Mouse (Mus musculus): Measurements from ENCODE around the gene Mars2. TPM values are rescaled to one million over a fixed set of nuclear protein-coding genes. Genes with fewer than 3 reads are reported as not detected.
A peak's percentile ranks its signal among the peaks of the same experiment; 100 is the strongest.

Gene Mars2
- polyA plus RNA-seq, 1 experiment: 2.5 TPM

DNA sequence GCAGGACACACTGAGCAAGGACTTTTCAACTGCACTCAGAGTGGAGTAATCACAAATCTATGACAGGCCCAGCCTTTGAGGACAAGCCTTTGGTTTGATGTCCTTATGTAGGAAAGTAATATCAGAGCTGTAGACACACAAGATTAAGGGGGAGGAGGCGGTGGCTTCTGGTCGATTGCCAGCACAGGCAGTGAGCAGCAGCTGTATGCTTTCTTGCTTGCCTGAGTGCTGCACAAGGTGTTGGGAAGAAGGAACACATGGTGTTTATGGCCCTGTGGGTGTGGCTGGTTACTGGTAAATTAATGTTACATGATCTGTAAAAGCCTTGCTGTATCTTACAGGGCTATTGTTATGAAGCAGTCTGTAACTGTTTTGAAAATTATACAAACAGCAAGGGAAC is 19.8 kb upstream of the Mars2 start:
- 43% methylated on average over 2 of the region's 2 CpGs for WGBS
- no peaks in the 10 kb centered on the region for H3K36me3 ChIP-seq (ENCODE audit: control insufficient read depth, insufficient read depth, low read length)
- DNase-seq (ENCODE audit: low read depth in 1 of 2, low spot score in 2 of 2): no peak
- no peak overlapping the region for H3K4me3 ChIP-seq (ENCODE audit: extremely low read depth, insufficient read depth, insufficient read length)
- peaks cover 8% of the 10 kb centered on the region; the same call in 1 of the 2 replicates for H3K4me1 ChIP-seq (ENCODE audit: control insufficient read depth, insufficient read depth, insufficient read length)
- no peak overlapping the region for H3K27ac ChIP-seq (ENCODE audit: insufficient read depth, low read length)
- H3K27me3 ChIP-seq (ENCODE audit: control insufficient read depth, insufficient read depth, low read length): no peaks in the 10 kb centered on the region
- no peak for TF ChIP-seq CTCF (IDR thresholded peaks at IDR 0.05; ENCODE audit: extremely low read depth, insufficient read depth, insufficient read length, insufficient replicate concordance)
- no peak for TF ChIP-seq POLR2A (IDR thresholded peaks at IDR 0.05; ENCODE audit: low read depth, low read length)

DNA sequence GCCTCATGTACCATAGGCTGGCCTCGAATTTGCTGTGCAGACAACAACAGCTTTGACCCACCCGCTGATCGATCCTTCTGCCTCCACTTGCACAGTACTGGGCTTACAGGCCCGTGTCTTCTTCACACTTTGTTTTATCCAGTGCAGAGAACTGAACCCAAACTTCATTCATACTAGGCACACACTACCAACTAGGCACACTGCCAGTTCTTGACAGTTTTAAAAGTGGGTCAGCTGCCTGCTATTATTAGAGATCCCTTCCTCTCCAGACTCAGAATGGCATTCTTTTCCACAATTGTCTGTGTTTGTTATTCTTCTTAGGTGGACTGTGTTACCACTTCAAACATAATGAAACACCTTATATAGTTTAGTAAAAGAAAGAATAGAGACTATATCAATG is 15.6 kb upstream of the Mars2 start:
- TF ChIP-seq CTCF (IDR thresholded peaks at IDR 0.05; ENCODE audit: extremely low read depth, insufficient read depth, insufficient read length, insufficient replicate concordance): no peak
- no peak for TF ChIP-seq POLR2A (IDR thresholded peaks at IDR 0.05; ENCODE audit: low read depth, low read length)
- Histone ChIP-seq H3K27me3 (ENCODE audit: control insufficient read depth, insufficient read depth, low read length) (peaks cover 1% of the 10 kb centered on the region; the same call in 1 of the 2 replicates), H3K27ac (ENCODE audit: insufficient read depth, low read length) (no peak overlapping the region), H3K4me1 (ENCODE audit: control insufficient read depth, insufficient read depth, insufficient read length) (no peaks in the 10 kb centered on the region), H3K4me3 (ENCODE audit: extremely low read depth, insufficient read depth, insufficient read length) (no peak overlapping the region), H3K36me3 (ENCODE audit: control insufficient read depth, insufficient read depth, low read length) (no peaks in the 10 kb centered on the region)
- WGBS: 65% methylated on average over 4 of the region's 4 CpGs
- no peak for DNase-seq (ENCODE audit: low read depth in 1 of 2, low spot score in 2 of 2)

DNA sequence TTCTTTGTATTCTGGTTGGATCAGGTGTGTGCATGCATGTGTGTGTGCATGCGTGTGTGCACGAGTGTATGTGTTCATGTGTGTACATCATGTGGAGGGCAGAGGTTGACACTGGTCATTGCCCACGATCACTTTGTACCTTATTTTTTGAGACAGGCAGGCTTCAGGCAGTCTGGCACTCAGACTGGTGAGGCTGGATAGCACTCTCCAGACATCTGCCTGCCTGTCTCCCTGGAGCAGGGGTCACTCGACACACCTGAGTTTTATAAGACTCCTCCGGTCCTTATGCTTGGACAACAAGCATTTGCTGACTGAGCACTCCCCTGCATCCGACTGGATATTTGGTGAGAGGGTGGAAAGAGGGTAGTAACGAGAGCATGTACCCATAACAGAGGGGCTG is 14.0 kb upstream of the Mars2 start:
- 92% methylated on average over 7 of the region's 7 CpGs for WGBS
- H3K4me3 ChIP-seq (ENCODE audit: extremely low read depth, insufficient read depth, insufficient read length): no peak overlapping the region
- no peaks in the 10 kb centered on the region for H3K36me3 ChIP-seq (ENCODE audit: control insufficient read depth, insufficient read depth, low read length)
- peaks cover 1% of the 10 kb centered on the region; the same call in 1 of the 2 replicates for H3K27me3 ChIP-seq (ENCODE audit: control insufficient read depth, insufficient read depth, low read length)
- no peak overlapping the region for H3K27ac ChIP-seq (ENCODE audit: insufficient read depth, low read length)
- H3K4me1 ChIP-seq (ENCODE audit: control insufficient read depth, insufficient read depth, insufficient read length): no peaks in the 10 kb centered on the region; the same call in 1 of the 2 replicates
- no peak for DNase-seq (ENCODE audit: low read depth in 1 of 2, low spot score in 2 of 2)
- no peak for TF ChIP-seq CTCF (IDR thresholded peaks at IDR 0.05; ENCODE audit: extremely low read depth, insufficient read depth, insufficient read length, insufficient replicate concordance)
- TF ChIP-seq POLR2A (IDR thresholded peaks at IDR 0.05; ENCODE audit: low read depth, low read length): no peak

DNA sequence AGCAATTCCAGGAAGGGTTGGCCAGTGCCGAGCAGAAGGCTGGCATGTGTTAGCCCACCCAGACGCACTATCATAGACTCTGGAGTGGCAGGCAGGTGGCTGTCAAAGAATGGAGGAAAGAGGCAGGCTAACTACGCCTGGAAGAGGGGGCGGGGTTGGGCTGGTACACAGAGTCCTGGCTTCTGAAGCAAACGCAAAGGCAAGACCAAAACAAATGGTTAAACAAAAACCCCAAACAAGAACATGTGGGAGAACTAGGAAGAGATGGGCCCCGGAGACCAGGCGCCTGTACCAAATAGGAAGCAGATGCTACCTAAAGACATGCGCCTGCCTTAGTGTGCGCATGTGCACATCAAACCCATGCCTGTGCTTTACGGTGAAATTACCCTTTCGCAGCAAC is 12.9 kb upstream of the Mars2 start:
- H3K4me3 ChIP-seq (ENCODE audit: extremely low read depth, insufficient read depth, insufficient read length): no peak overlapping the region

DNA sequence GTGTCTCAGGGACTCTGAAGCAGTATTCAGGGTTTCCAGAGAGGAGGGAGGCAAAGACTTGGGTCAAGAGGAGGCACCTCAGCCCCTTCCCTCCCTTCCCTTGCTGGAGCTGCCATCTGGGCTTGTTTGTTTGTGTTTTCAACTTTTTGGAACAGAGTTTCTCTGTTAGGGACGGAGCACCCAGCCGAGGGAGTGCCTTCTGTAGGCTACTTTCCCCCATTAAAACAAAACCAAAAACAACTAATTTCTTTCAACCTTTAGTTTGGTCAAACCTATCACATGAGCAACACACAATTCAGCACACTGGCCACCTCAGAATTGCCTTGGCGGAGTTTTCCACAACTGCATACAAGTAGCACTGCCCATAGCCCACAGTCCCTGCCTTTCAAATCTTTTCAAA is 11.6 kb upstream of the Mars2 start:
- Histone ChIP-seq H3K27me3 (ENCODE audit: control insufficient read depth, insufficient read depth, low read length) (peaks cover 1% of the 10 kb centered on the region; the same call in 1 of the 2 replicates), H3K4me3 (ENCODE audit: extremely low read depth, insufficient read depth, insufficient read length) (peak overlapping the region; percentile 9), H3K27ac (ENCODE audit: insufficient read depth, low read length) (no peak overlapping the region; the same call in 1 of the 2 replicates), H3K4me1 (ENCODE audit: control insufficient read depth, insufficient read depth, insufficient read length) (no peaks in the 10 kb centered on the region; the same call in 1 of the 2 replicates), H3K36me3 (ENCODE audit: control insufficient read depth, insufficient read depth, low read length) (no peaks in the 10 kb centered on the region)
- no peak for DNase-seq (ENCODE audit: low read depth in 1 of 2, low spot score in 2 of 2)
- WGBS: 77% methylated on average over 3 of the region's 3 CpGs
- no peak for TF ChIP-seq CTCF (IDR thresholded peaks at IDR 0.05; ENCODE audit: extremely low read depth, insufficient read depth, insufficient read length, insufficient replicate concordance)
- TF ChIP-seq POLR2A (IDR thresholded peaks at IDR 0.05; ENCODE audit: low read depth, low read length): no peak

More for the DNA sequence above, 12.9 kb upstream of the Mars2 start:
- H3K27me3 ChIP-seq (ENCODE audit: control insufficient read depth, insufficient read depth, low read length): peaks cover 1% of the 10 kb centered on the region; the same call in 1 of the 2 replicates
- no peaks in the 10 kb centered on the region for H3K36me3 ChIP-seq (ENCODE audit: control insufficient read depth, insufficient read depth, low read length)
- H3K4me1 ChIP-seq (ENCODE audit: control insufficient read depth, insufficient read depth, insufficient read length): no peaks in the 10 kb centered on the region; the same call in 1 of the 2 replicates
- no peak for DNase-seq (ENCODE audit: low read depth in 1 of 2, low spot score in 2 of 2)
- H3K27ac ChIP-seq (ENCODE audit: insufficient read depth, low read length): no peak overlapping the region
- no peak for TF ChIP-seq CTCF (IDR thresholded peaks at IDR 0.05; ENCODE audit: extremely low read depth, insufficient read depth, insufficient read length, insufficient replicate concordance)
- 74% methylated on average over 11 of the region's 11 CpGs for WGBS

DNA sequence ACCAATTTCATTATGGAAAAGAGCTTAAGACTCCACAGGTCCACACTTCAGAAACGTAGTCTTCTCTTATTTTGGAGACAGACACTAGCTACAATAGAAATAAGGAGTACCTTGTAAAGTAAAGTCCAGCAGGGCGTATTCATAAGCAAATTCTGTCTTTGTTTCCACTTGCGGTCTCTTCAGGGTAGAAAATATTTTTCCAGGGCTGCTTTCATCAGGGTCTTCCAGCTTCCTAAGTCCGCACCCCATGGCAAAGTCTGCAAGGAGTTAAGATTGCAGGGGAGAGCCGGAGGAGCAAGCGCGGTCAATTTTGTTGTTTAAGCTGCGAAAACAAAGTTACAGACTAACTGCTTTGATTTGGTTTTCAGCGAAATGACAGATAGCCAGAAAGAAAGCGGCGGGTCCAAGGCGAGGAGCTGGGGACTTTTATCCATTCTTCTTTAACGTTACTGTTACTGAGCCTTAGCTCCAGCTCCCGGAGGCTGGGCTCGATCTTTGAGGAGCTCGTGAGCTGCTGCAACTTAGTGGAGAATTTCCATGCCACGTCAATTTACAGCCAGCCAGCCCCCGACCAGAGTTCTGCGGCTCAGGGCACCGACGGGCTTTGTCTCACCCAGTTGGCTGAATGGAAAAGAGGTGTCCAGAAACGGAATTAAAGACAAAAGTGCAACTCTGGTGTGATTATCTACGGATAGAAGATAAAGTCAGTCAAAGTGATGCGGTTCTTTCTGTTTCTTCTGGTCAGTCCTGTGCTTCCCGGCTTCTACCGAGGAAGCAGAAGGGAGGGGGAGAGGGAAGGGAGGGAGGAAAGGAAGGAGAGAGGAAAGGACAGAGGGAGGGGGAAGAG is 10.7 kb upstream of the Mars2 start, which contains the start of gene Rftn2:
Rftn2 (minus strand) TSS at position 772 of the 847 bp plus-strand sequence.
- H3K4me3 ChIP-seq (ENCODE audit: extremely low read depth, insufficient read depth, insufficient read length): peak within 1 kb of the TSS; percentile 59
- H3K27ac ChIP-seq (ENCODE audit: insufficient read depth, low read length): peak within 1 kb of the TSS; percentile 30; the same call in 1 of the 2 replicates
- TF ChIP-seq CTCF (IDR thresholded peaks at IDR 0.05; ENCODE audit: extremely low read depth, insufficient read depth, insufficient read length, insufficient replicate concordance) (no peak), POLR2A (IDR thresholded peaks at IDR 0.05; ENCODE audit: low read depth, low read length) (no peak)
- peaks cover 1% of the 10 kb centered on the region; the same call in 1 of the 2 replicates for H3K27me3 ChIP-seq (ENCODE audit: control insufficient read depth, insufficient read depth, low read length)
- no peak for DNase-seq (ENCODE audit: low read depth in 1 of 2, low spot score in 2 of 2)
- H3K4me1 ChIP-seq (ENCODE audit: control insufficient read depth, insufficient read depth, insufficient read length): no peaks in the 10 kb centered on the region; the same call in 1 of the 2 replicates
- 21% methylated on average over 26 of the region's 26 CpGs for WGBS
- H3K36me3 ChIP-seq (ENCODE audit: control insufficient read depth, insufficient read depth, low read length): no peaks in the 10 kb centered on the region
